Mouse (Mus musculus) hindbrain, embryonic 16.5 days (tissue): ENCODE measurements around the gene Gadd45a. TPM values are rescaled to one million over a fixed set of nuclear protein-coding genes. Genes with fewer than 3 reads are reported as not detected.
A peak's percentile ranks its signal among the peaks of the same experiment; 100 is the strongest.

Source experiments
- ATAC-seq: fragments of 200-750 bp; cut with Nextera tagmentation; 2 replicates; pipeline ENCODE4 v1.8.0; 2017; ENCODE audit warnings: moderate TSS enrichment, moderate library complexity
- H3K27ac ChIP-seq: fragments of 300-500 bp; sonication (generic); 2 replicates; pipeline ENCODE4 v1.5.1; 2014; ENCODE audit warnings: low read depth, mild to moderate bottlenecking, control low read depth, low read length, moderate library complexity
- H3K27me3 ChIP-seq: fragments of 300-500 bp; sonication (generic); replicated peaks from 2 replicates; pipeline ENCODE4 v1.6.1; 2014; ENCODE audit warnings: low read length; ENCODE audit not compliant: control insufficient read depth, insufficient read depth
- H3K36me3 ChIP-seq: fragments of 300-500 bp; sonication (generic); 2 replicates; pipeline ENCODE4 v1.6.1; 2014; ENCODE audit warnings: mild to moderate bottlenecking, low read length, moderate library complexity, mixed read lengths; ENCODE audit not compliant: control insufficient read depth, insufficient read depth
- H3K4me1 ChIP-seq: fragments of 300-500 bp; sonication (generic); 2 replicates; pipeline ENCODE4 v1.6.1; 2014; ENCODE audit warnings: low read depth, low read length; ENCODE audit not compliant: control insufficient read depth, insufficient read depth
- H3K4me2 ChIP-seq: fragments of 300-500 bp; sonication (generic); 2 replicates; pipeline ENCODE4 v1.6.1; 2014; ENCODE audit warnings: mild to moderate bottlenecking, low read length, control low read depth, moderate library complexity
- H3K4me3 ChIP-seq: fragments of 300-500 bp; sonication (generic); 2 replicates; pipeline ENCODE4 v1.5.1; 2014; ENCODE audit warnings: mild to moderate bottlenecking, low read length, control low read depth, moderate library complexity
- H3K9ac ChIP-seq: fragments of 300-500 bp; sonication (generic); 2 replicates; pipeline ENCODE4 v1.6.1; 2014; ENCODE audit warnings: low read depth, mild to moderate bottlenecking, control low read depth, low read length, moderate library complexity
- H3K9me3 ChIP-seq: fragments of 300-500 bp; sonication (generic); 2 replicates; pipeline ENCODE4 v1.6.1; 2014; ENCODE audit warnings: mild to moderate bottlenecking, low read length, moderate library complexity; ENCODE audit not compliant: control insufficient read depth
- WGBS: fragments of 180-500 bp; shearing (Covaris S2); extraction: QIAGEN DNeasy Blood & Tissue Kit; methylation state at CpG from one replicate; pipeline ENCODE4 v1.1.7; 2014; 5-methylcytosine and 5-hydroxymethylcytosine counted together
- polyA plus RNA-seq: library from polyadenylated mRNA; unstranded; fragments of >200 nt; fragmentation: Nextera tagmentation; extraction: Ambion mirVana; gene quantifications from 2 replicates; pipeline ENCODE4 v1.2.1, GENCODE M21; 2015

The Gadd45a gene
- polyA plus RNA-seq, 1 experiment from 2014 or later: 18.5 TPM

DNA sequence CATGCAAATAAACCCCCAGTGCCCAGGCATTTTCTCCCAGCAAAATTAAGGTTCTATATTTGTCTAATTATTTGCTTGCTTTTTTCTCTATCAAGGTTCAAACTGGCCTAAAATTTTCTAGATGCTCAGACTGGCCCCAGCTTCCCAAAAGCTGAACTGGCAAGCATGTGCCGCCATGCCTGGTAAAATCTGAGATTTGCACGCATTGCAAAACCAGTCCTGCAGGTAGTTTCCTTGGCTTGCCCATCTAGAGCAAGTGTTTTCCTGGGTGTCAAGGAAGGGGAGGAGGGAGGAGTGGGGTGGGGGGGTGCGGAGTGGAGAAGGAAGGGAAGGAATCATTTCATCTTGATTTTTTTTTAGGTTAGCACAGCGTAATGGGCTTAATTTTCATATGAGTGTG is 36.2 kb upstream of the Gadd45a start:
- WGBS: 89% methylated on average over 4 of the region's 4 CpGs
- Histone ChIP-seq H3K4me1 (no peaks in the 10 kb centered on the region), H3K4me3 (no peak overlapping the region), H3K4me2 (no peak overlapping the region), H3K36me3 (no peaks in the 10 kb centered on the region), H3K9ac (no peak overlapping the region), H3K27ac (no peak overlapping the region), H3K9me3 (no peaks in the 10 kb centered on the region), H3K27me3 (no peaks in the 10 kb centered on the region)
- no peak for ATAC-seq

DNA sequence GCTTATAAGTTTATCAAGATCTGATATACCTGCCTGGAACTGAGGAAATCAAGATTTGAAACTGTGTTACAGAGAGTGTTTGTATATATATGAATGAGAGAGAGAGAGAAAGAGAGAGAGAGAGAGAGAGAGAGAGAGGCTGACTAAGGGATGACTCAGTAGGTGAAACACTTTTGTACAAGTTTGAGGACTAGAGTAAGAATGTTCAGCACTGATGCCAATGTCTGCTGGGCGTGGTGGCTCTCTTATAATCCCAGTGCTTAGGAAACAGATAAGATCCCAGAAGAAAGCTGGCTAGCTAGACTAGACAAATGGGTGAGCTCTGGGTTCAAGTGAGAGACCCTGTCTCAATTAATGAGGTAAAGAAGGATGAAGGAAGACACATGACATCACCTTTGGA is 34.4 kb upstream of the Gadd45a start:
- H3K27me3 ChIP-seq: no peaks in the 10 kb centered on the region
- H3K27ac ChIP-seq: no peak overlapping the region
- no peak overlapping the region for H3K4me3 ChIP-seq
- no peak overlapping the region for H3K9ac ChIP-seq
- H3K36me3 ChIP-seq: no peaks in the 10 kb centered on the region
- H3K4me1 ChIP-seq: no peaks in the 10 kb centered on the region
- H3K4me2 ChIP-seq: no peak overlapping the region
- no peak for ATAC-seq
- 80% methylated on average over 1 of the region's 1 CpGs for WGBS
- no peaks in the 10 kb centered on the region for H3K9me3 ChIP-seq

DNA sequence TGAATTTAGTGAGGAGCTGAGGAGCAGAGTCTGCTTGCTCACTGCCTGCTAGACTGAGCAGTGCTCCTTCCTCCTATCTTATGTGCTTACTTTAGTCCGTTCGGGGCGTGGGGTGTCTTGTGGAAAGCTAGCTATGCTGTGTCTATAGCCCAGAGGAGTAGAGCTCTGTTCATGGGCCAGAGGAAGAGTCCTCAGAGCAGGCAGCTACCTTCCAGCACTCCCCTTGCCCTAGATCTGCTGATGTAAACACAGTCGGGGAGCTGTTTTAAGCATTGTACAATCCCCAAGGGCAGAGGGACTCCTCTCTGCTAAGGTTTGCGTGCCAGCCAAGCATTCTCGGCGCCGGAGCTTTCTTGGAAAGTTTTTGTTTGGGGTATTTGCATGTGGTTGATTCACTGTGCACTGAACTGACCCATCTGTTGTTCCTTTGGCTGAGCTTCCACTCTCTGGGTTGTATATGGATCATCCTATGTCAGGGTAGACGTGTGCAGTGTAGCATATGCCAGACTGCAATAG is 32.6 kb upstream of the Gadd45a start:
- ATAC-seq: peak; percentile 81
- Histone ChIP-seq H3K36me3 (no peaks in the 10 kb centered on the region), H3K9ac (no peak overlapping the region), H3K9me3 (no peaks in the 10 kb centered on the region), H3K4me2 (no peak overlapping the region), H3K27ac (no peak overlapping the region), H3K4me3 (no peak overlapping the region), H3K27me3 (no peaks in the 10 kb centered on the region), H3K4me1 (no peaks in the 10 kb centered on the region)
- 58% methylated on average over 9 of the region's 9 CpGs for WGBS

DNA sequence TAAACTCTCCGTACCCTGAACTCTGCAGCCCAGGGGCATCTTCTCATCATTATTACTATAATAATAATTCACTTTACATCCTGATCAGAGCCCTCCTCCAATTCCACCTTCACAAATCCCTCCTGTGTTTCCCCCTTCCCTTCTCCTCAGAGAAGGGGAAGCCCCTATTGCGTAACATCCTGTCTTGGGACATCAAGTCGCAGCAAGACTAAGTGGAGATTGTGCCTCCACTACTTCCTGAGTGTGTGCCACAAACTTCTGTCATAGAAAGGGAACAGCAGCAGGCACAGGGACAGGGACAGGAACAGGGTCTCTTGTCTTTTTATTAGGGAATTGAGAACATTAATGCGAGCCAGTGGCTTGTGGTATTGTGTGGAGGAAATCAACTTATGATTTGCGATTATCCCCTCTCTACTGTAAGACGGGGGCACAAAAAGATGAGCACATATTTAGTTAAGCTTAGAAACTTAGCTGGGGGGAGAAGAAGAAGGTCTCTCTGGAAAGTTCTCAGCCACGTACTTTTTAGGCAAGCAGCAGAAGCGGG is 32.0 kb upstream of the Gadd45a start:
- no peak overlapping the region for H3K4me2 ChIP-seq
- H3K27ac ChIP-seq: no peak overlapping the region
- WGBS: 91% methylated on average over 8 of the region's 8 CpGs
- H3K9me3 ChIP-seq: no peaks in the 10 kb centered on the region
- H3K4me3 ChIP-seq: no peak overlapping the region
- no peaks in the 10 kb centered on the region for H3K27me3 ChIP-seq
- H3K36me3 ChIP-seq: no peaks in the 10 kb centered on the region
- no peak for ATAC-seq
- no peak overlapping the region for H3K9ac ChIP-seq
- no peaks in the 10 kb centered on the region for H3K4me1 ChIP-seq

DNA sequence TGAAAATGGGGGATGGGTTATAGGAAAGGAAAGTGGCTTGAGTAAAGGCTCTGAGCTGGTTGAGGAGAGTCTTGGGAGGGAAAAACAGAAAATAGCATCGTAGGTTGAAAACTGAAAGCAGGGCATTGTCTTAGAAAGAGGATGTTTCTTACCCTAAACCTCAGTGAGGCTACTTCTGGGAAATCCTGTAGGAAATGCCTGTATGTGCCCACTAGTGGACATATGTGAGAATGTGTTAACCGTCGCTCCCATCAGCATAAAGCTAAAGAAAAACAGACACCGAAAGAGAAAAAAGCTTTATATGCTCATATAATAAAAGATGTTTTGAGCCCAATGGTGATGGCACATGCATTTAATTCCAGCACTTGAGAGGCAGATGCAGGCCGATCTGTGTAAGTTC is 22.8 kb upstream of the Gadd45a start:
- Histone ChIP-seq H3K27ac (no peak overlapping the region), H3K27me3 (no peaks in the 10 kb centered on the region), H3K4me2 (no peak overlapping the region), H3K4me1 (no peaks in the 10 kb centered on the region), H3K36me3 (no peaks in the 10 kb centered on the region), H3K9ac (no peak overlapping the region), H3K4me3 (no peak overlapping the region), H3K9me3 (no peaks in the 10 kb centered on the region)
- ATAC-seq: no peak
- 88% methylated on average over 5 of the region's 5 CpGs for WGBS

DNA sequence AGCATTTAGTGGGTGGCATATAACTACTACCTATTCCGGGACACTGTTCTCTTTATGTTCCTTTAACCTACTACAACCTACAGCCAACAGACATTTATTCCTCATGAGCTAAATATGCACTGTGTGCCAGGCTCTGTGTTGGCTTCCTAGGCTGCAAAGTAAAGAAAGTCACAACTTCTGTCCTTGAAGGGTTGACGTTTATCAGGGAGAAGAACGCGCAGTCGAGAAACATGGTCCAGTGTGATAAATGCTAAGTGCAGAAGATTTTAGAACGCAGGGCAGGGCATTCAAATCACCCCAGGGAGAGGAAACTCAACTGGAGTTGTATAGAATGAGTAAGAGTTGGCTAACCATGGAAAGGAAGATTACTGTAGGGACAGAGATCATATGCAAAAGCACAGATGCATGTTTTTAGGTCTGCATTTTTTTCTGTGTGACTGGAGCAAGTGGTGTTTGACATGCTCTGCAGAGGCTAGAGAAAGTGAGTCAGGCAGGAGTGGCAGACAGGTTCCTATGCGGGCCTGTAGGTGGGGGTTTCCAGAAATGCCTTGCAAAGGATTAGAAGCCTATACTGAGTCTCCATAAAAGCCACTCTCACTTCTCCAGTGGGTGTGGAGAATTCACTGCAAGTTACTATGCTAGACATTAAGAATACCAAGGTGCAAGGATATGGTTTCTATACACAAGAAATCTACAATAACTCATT is 20.9 kb upstream of the Gadd45a start:
- no peaks in the 10 kb centered on the region for H3K36me3 ChIP-seq
- H3K27me3 ChIP-seq: no peaks in the 10 kb centered on the region
- H3K4me2 ChIP-seq: no peak overlapping the region
- ATAC-seq: no peak
- no peaks in the 10 kb centered on the region for H3K4me1 ChIP-seq
- WGBS: 95% methylated on average over 7 of the region's 7 CpGs
- H3K9ac ChIP-seq: no peak overlapping the region
- no peak overlapping the region for H3K27ac ChIP-seq
- no peaks in the 10 kb centered on the region for H3K9me3 ChIP-seq
- no peak overlapping the region for H3K4me3 ChIP-seq

DNA sequence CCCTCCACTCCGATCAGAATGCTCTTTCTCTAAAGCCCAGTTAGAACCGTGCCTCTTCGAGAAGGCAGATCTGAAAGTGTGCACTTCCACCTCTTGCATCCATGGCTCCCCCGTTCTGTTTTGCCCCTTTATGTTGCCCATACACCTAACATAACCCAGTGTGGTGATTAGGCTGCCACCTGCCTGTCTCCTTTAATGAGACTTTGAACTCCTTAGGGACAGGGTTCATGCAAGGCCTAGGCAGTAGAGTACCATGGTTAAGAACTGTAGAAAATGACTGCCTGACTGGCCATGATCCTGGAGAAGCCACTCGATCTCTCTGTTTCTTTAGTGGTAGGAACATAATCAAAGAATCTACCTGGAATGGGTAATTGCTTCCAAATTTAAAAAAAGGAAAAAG is 20.3 kb upstream of the Gadd45a start:
- Histone ChIP-seq H3K4me1 (no peaks in the 10 kb centered on the region), H3K4me3 (no peak overlapping the region), H3K9ac (no peak overlapping the region), H3K27ac (no peak overlapping the region), H3K27me3 (no peaks in the 10 kb centered on the region), H3K36me3 (no peaks in the 10 kb centered on the region), H3K4me2 (no peak overlapping the region), H3K9me3 (no peaks in the 10 kb centered on the region)
- ATAC-seq: no peak
- WGBS: 86% methylated on average over 5 of the region's 5 CpGs

DNA sequence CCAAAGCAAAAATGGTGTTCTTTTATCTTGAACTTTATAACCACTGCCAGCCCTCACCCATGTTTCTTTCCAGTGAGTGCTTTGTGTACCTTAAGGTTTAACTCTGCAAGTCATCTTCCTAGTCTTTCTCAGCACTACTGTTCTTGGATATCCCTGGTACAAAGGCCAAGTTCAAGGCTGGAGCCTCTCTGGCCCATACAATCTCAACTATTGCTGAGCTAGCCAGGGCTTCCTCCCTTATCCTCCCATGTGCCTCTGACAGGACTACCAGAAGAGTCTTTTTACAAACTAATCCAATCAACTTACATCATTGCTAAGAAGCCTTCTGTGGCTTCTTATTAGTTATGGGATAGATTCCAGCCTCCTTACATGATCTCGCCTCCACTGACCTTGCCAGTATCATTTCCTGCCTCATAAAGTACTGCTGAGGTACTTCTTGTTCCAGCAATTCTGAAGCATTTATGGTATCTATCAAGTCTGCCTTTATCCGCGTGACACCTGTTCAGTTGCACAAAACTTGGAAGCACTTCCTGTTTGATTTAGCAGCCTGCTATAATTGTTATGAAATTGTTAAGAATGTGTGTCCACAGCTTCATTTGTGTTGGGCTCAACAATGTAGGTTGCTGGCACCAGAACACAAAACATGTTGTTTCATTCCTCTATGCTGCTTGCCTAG is 19.8 kb upstream of the Gadd45a start:
- Histone ChIP-seq H3K4me1 (no peaks in the 10 kb centered on the region), H3K9me3 (no peaks in the 10 kb centered on the region), H3K27me3 (no peaks in the 10 kb centered on the region), H3K4me2 (no peak overlapping the region), H3K27ac (no peak overlapping the region), H3K36me3 (no peaks in the 10 kb centered on the region), H3K9ac (no peak overlapping the region), H3K4me3 (no peak overlapping the region)
- 85% methylated on average over 3 of the region's 3 CpGs for WGBS
- ATAC-seq: no peak

DNA sequence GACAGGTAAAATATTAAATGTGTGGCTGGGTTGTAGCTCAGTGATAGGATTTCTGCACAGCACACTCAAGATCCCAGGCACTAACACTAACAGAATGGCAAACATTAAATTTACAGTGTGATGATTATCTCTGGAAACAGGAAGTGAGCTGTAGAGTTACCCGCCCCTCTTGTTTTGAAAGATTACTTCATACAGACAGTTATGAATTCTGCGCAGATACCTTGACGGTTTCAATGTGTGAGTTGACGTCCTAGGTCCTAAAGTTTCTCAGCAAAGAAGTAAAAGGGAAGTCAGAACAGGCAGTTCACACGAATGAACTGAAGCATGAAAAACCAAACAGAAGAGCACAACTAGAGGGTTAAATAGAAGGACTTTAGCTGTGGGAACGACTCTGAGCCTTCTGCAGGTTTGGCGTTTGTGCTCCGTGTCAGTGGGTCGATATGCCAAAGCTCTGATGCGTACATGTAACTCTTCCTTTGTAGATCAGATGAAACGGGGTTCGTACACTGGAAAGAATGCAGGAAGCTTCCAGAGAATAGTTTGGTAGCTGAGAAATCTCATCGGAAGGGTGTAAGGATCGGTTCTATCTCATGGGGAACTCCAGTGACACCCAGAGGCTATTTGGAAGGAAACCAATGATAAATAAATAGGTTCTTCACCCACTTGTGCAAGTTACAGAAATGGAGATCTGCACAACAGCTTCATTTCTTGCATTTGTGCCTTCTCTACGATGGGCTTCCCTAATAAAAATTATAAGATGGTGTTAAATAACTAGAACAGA is 19.0 kb upstream of the Gadd45a start:
- Histone ChIP-seq H3K4me1 (no peaks in the 10 kb centered on the region), H3K36me3 (no peaks in the 10 kb centered on the region), H3K4me2 (no peak overlapping the region), H3K27ac (no peak overlapping the region), H3K9ac (no peak overlapping the region), H3K27me3 (no peaks in the 10 kb centered on the region), H3K4me3 (no peak overlapping the region), H3K9me3 (no peaks in the 10 kb centered on the region)
- WGBS: 80% methylated on average over 15 of the region's 15 CpGs
- ATAC-seq: no peak
